Mouse (Mus musculus): Measurements from ENCODE around the gene Rgs16.

GRCm38 (mm10) chr1:153694372-153695120 is 45.6 kb upstream of the Rgs16 start:
- TF ChIP-seq CTCF (IDR thresholded peaks at IDR 0.05; ENCODE audit: low read depth, low read length) (no peak), TAL1 (conservative IDR thresholded peaks at IDR 0.05; ENCODE audit: low read depth, low read length) (no peak), GATA1 (IDR thresholded peaks at IDR 0.05; ENCODE audit: borderline replicate concordance, low read length) (no peak), GATA2 (IDR thresholded peaks at IDR 0.05; ENCODE audit: borderline replicate concordance, low read depth, low read length) (no peak), POLR2AphosphoS5 (IDR thresholded peaks at IDR 0.05; ENCODE audit: insufficient replicate concordance, low read depth, low read length) (no peak)

Data from G1E (cell line).